Mouse (Mus musculus) bone marrow, adult 2 months (tissue): ENCODE results near the gene Maml2.

Experiments
- CTCF ChIP-seq: fragments of 200-500 bp; IDR thresholded peaks from 2 replicates; pipeline ENCODE4 v1.5.1; 2011; ENCODE audit warnings: low read length, control low read depth; ENCODE audit not compliant: control insufficient read depth, insufficient read depth
- POLR2A ChIP-seq: fragments of 200-500 bp; IDR thresholded peaks from 2 replicates; pipeline ENCODE4 v1.6.1; 2011; ENCODE audit warnings: low read depth, mild to moderate bottlenecking, control low read depth, low read length, borderline replicate concordance; ENCODE audit not compliant: control insufficient read depth

- no peak for TF ChIP-seq CTCF
- no peak for TF ChIP-seq POLR2A
Observed at GRCm38 (mm10) chr9:13601729-13602128, 304.0 kb downstream of the Maml2 start.
